8 mouse cellular contexts compared by ENCODE assay signal in the genomic region with DNA sequence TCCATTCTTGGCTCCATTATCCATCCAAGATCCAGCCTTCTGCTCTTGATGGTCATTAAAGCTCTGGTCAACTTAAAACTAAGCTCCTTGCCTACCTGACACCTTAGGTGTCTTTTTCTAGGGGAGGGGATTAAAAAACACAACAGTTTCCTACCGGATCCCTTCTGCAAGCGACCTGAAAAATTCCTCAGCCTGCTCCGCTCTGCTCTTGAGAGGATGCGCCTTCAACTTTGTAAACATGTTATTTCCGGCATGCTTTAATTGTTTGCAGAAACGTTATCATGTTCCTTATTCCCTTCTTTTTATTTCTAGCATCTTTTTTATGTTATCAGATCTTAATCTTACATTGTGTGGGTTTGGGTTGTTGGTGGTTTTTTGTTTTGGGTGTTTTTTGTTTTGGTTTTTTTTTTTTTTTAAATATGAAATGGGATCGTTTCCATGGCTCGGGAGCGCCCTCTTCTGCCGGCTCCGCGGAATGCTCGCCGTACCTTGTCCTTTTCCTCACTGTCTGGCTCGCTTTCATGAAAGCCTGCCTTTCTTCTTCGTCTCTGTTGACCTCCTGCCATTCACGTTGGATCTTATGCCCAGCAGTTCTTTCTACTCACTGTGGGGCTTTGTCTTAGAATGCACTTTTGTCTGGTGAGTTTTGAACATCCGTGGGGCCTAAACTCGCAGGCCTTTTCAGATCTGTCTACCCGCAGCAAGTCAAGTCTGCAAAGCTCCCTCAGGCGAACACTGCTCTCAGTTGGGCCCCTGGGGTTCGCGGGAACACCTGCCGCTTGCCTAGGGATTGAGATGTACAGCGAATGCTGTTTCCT.
DNase-seq lines count a peak whose midpoint lies in the region; ATAC-seq and TF ChIP-seq lines count a peak whose summit lies in the region.

No protein-coding gene starts in this region.

- DNase-seq in heart, adult 18-20 months = peak; percentile 2 to 57
- DNase-seq in heart, adult 9 months (ENCODE audit: low spot score in 2 of 2) = no peak
- DNase-seq in embryo, embryonic 9.5 days (ENCODE audit: extremely low spot score) = peak; percentile 58
- DNase-seq in liver = peak; percentile 50
- DNase-seq in midbrain, postnatal 0 days (ENCODE audit: low spot score) = peak; percentile 73
- DNase-seq in testis, postnatal 14 days (ENCODE audit: low spot score) = peak; percentile 17

- no peak for ATAC-seq in heart, embryonic 12.5 days (ENCODE audit: insufficient number of reproducible peaks, low FRiP score)
- ATAC-seq in kidney, embryonic 16.5 days (ENCODE audit: low FRiP score, low TSS enrichment) = 0 out of 2 replicates have a peak, but pooled peaks have one; percentile 67
- ATAC-seq in midbrain, postnatal 0 days (ENCODE audit: low FRiP score) = no peak

- H3K9ac ChIP-seq in heart, embryonic 12.5 days = no peak overlapping the region
- H3K9ac ChIP-seq in kidney, embryonic 16.5 days (replicated peaks; ENCODE audit: low read length) = 0 out of 2 replicates have a peak overlapping the region, but pooled peaks have one; percentile 51
- 0 out of 2 replicates have a peak overlapping the region, but pooled peaks have one; percentile 24 for H3K9ac ChIP-seq in midbrain, postnatal 0 days (replicated peaks; ENCODE audit: low read length, poor library complexity, severe bottlenecking)

- H3K27me3 ChIP-seq in heart, embryonic 12.5 days (replicated peaks) = no peaks in the 10 kb centered on the region
- no peaks in the 10 kb centered on the region for H3K27me3 ChIP-seq in kidney, embryonic 16.5 days (ENCODE audit: insufficient read depth, low read length)
- H3K27me3 ChIP-seq in midbrain, postnatal 0 days (ENCODE audit: insufficient read depth, low read length) = no peaks in the 10 kb centered on the region

- H3K4me3 ChIP-seq in heart, embryonic 12.5 days = peak overlapping the region; percentile 29; the same call in 1 of the 2 replicates
- peak overlapping the region; percentile 31 for H3K4me3 ChIP-seq in kidney, embryonic 16.5 days (ENCODE audit: low read length)
- H3K4me3 ChIP-seq in midbrain, postnatal 0 days (ENCODE audit: low read depth, low read length) = no peak overlapping the region

- WGBS in heart, embryonic 12.5 days = 12% methylated on average over 25 of the region's 25 CpGs
- WGBS in kidney, embryonic 16.5 days = 13% methylated on average over 25 of the region's 25 CpGs
- WGBS in midbrain, postnatal 0 days = 10% methylated on average over 25 of the region's 25 CpGs

- H3K4me2 ChIP-seq in heart, embryonic 12.5 days = peak overlapping the region; percentile 61
- H3K4me2 ChIP-seq in kidney, embryonic 16.5 days (replicated peaks; ENCODE audit: low read depth, low read length) = peak overlapping the region; percentile 51
- H3K4me2 ChIP-seq in midbrain, postnatal 0 days (ENCODE audit: low read depth, low read length, poor library complexity, severe bottlenecking) = peak overlapping the region; percentile 41

- peaks cover 2% of the 10 kb centered on the region; the same call in 1 of the 2 replicates for H3K9me3 ChIP-seq in heart, embryonic 12.5 days (replicated peaks)
- peaks cover 4% of the 10 kb centered on the region; the same call in 1 of the 2 replicates for H3K9me3 ChIP-seq in kidney, embryonic 16.5 days (ENCODE audit: low read length)
- no peaks in the 10 kb centered on the region for H3K9me3 ChIP-seq in midbrain, postnatal 0 days (ENCODE audit: low read length)

- peak; percentile 84 for TF ChIP-seq CTCF in midbrain, postnatal 0 days (IDR thresholded peaks at IDR 0.05)

- no peaks in the 10 kb centered on the region for H3K4me1 ChIP-seq in heart, embryonic 12.5 days (replicated peaks)
- H3K4me1 ChIP-seq in kidney, embryonic 16.5 days (ENCODE audit: insufficient read depth, low read length) = 0 out of 2 replicates have a peak, but pooled peaks cover 4% of the 10 kb centered on the region
- H3K4me1 ChIP-seq in midbrain, postnatal 0 days (ENCODE audit: insufficient read depth, low read length) = no peaks in the 10 kb centered on the region

- H3K27ac ChIP-seq in heart, embryonic 12.5 days (ENCODE audit: poor library complexity, severe bottlenecking) = no peak overlapping the region
- no peak overlapping the region for H3K27ac ChIP-seq in kidney, embryonic 16.5 days (ENCODE audit: low read length)
- H3K27ac ChIP-seq in midbrain, postnatal 0 days (ENCODE audit: low read depth, low read length) = no peak overlapping the region; the same call in 1 of the 2 replicates

- no peaks in the 10 kb centered on the region for H3K36me3 ChIP-seq in heart, embryonic 12.5 days
- no peaks in the 10 kb centered on the region for H3K36me3 ChIP-seq in kidney, embryonic 16.5 days (ENCODE audit: insufficient read depth, low read length)
- no peaks in the 10 kb centered on the region for H3K36me3 ChIP-seq in midbrain, postnatal 0 days (ENCODE audit: insufficient read depth, low read length)

Comparison
In these comparisons a context has a peak if more than half of its experiments do, and no peak if none do; other contexts are left out.
1. DNase-seq: peak in heart, adult 18-20 months (2 of 2), embryo, embryonic 9.5 days (single experiment), liver (single experiment), midbrain, postnatal 0 days (single experiment) and testis, postnatal 14 days (single experiment); none in heart, adult 9 months (0 of 2).
2. Peak in every context shown above with its lines, with median percentiles within 50 percentile points of each other: H3K4me2 ChIP-seq.